Mouse (Mus musculus) stomach, postnatal 0 days (tissue): Measurements from ENCODE around the gene Arhgdib.

Experiments used
- CTCF ChIP-seq: IDR thresholded peaks from 2 replicates; pipeline ENCODE4 v1.5.1; 2016; ENCODE audit warnings: antibody characterized with exemption, low read depth, mild to moderate bottlenecking, moderate library complexity
- EP300 ChIP-seq: optimal IDR thresholded peaks from 2 replicates; pipeline ENCODE3; 2016; ENCODE audit warnings: antibody characterized with exemption

- TF ChIP-seq CTCF (no peak), EP300 (no peak)
These were observed 12.5 kb upstream of the Arhgdib start for GRCm38 (mm10) chr6:136954192-136954591.
